Mouse (Mus musculus): Measurements from ENCODE around the gene Gm10337.
A peak's percentile ranks its signal among the peaks of the same experiment; 100 is the strongest.

DNA sequence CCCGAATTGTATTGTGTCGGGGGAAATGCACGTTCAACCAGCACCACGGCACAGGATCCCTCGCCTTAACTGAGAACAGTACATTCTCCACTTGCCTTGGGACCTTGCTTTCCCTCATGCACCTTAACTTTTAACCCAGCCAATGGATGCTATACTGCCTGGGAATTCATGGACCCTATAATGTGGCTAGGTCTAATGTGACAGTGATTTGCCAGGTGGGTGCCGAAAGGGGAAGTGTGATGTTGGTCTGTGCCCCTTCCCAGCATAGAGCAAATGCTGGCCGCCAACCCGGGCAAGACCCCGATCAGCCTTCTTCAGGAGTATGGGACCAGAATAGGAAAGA is 15.3 kb downstream of the Gm10337 start:
- TF ChIP-seq CTCF (IDR thresholded peaks at IDR 0.05; ENCODE audit: low read depth) (0 out of 2 replicates have a peak, but pooled peaks have one; percentile 1), EP300 (IDR thresholded peaks at IDR 0.05; ENCODE audit: low read depth) (no peak)
